Mouse (Mus musculus): ENCODE measurements around the gene Slc5a4b.

Gene Slc5a4b

DNA sequence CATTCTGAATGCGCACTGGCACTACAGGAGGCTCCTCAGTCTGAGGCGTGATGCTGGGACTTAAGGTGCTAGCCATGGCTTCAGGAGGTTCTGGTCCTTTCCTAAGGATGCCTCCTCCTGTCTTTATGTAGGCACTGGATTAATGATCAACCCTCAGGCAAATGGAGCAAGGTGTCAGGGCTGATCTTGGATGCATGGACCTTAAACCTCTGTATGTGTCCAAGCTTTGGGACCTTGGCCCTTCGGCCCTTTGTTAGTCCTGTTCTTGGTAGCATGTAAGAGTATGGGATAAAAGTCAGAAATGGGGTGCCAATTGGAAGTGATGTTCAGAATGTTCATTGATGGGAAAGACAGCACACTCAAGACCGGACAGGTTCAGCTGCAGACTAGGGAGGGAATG lies at the start of gene Slc5a4b:
TSS of gene Slc5a4b (minus strand) at position 101 of the 400 bp plus-strand sequence.
- Histone ChIP-seq H3K27me3 (ENCODE audit: insufficient read depth, low read length) (no peaks in the 10 kb centered on the region), H3K9me3 (ENCODE audit: low read length) (no peaks in the 10 kb centered on the region), H3K36me3 (ENCODE audit: insufficient read depth, low read length) (no peaks in the 10 kb centered on the region), H3K4me3 (replicated peaks; ENCODE audit: low read length) (no peak within 1 kb of the TSS), H3K4me1 (replicated peaks; ENCODE audit: low read depth, low read length) (0 out of 2 replicates have a peak, but pooled peaks cover 4% of the 10 kb centered on the region)
- TF ChIP-seq POU5F1 (IDR thresholded peaks at IDR 0.05; ENCODE audit: borderline replicate concordance, low read length) = no peak

DNA sequence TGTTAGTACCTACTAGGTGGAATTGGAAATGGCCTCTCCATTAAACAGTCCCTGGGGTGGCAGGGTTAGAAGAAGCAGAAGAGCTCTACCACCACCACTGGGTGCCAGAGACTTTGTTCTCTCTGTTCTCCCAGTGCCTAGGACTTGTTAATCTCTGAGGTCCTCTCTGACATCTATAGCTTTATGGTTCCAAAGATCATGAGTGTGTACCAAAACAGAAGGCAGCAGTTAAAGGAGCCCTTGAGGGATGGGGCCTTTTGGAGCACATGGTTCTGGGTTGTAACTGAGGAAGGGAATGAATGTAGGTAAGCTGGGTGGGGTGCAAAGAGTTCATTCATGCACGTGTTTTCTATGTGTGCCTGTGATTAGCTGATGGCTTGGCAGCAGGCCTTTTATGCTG lies 47.2 kb upstream of the Slc5a4b start:
- Histone ChIP-seq H3K36me3 (ENCODE audit: insufficient read depth, low read length) (no peaks in the 10 kb centered on the region), H3K4me3 (replicated peaks; ENCODE audit: low read length) (no peak overlapping the region), H3K27me3 (ENCODE audit: insufficient read depth, low read length) (no peaks in the 10 kb centered on the region), H3K4me1 (replicated peaks; ENCODE audit: low read depth, low read length) (peaks cover 6% of the 10 kb centered on the region; the same call in 1 of the 2 replicates), H3K9me3 (ENCODE audit: low read length) (no peaks in the 10 kb centered on the region)
- TF ChIP-seq POU5F1 (IDR thresholded peaks at IDR 0.05; ENCODE audit: borderline replicate concordance, low read length) = no peak
- TF ChIP-seq NANOG (IDR thresholded peaks at IDR 0.05; ENCODE audit: borderline replicate concordance, low read length) = no peak
- no peak for TF ChIP-seq CTCF (conservative IDR thresholded peaks at IDR 0.05; ENCODE audit: low read length)

DNA sequence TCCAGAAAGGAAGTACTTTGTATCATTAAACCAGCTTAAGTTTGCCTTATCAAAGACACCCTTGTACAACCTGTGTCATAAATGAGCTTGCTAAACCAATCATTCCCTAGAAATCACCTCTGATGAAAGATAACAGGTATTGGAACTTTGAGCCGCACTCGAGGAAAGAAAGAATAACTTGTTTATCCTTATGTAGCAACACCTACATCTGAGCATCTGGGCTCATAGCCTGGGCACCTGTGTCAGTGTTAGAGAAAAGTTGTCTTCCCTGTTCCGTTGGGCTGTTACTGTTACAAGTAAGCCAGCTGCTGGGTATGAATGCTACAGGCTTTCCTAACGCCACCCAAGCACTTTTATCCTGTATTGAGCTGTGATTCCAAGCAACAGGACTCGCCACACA lies 46.8 kb upstream of the Slc5a4b start:
- no peaks in the 10 kb centered on the region for H3K36me3 ChIP-seq (ENCODE audit: insufficient read depth, low read length)
- TF ChIP-seq CTCF (conservative IDR thresholded peaks at IDR 0.05; ENCODE audit: low read length) = no peak
- TF ChIP-seq NANOG (IDR thresholded peaks at IDR 0.05; ENCODE audit: borderline replicate concordance, low read length) = no peak
- no peak for TF ChIP-seq POU5F1 (IDR thresholded peaks at IDR 0.05; ENCODE audit: borderline replicate concordance, low read length)
- no peaks in the 10 kb centered on the region for H3K9me3 ChIP-seq (ENCODE audit: low read length)
- H3K27me3 ChIP-seq (ENCODE audit: insufficient read depth, low read length) = no peaks in the 10 kb centered on the region
- peaks cover 6% of the 10 kb centered on the region; the same call in 1 of the 2 replicates for H3K4me1 ChIP-seq (replicated peaks; ENCODE audit: low read depth, low read length)
- H3K4me3 ChIP-seq (replicated peaks; ENCODE audit: low read length) = no peak overlapping the region

DNA sequence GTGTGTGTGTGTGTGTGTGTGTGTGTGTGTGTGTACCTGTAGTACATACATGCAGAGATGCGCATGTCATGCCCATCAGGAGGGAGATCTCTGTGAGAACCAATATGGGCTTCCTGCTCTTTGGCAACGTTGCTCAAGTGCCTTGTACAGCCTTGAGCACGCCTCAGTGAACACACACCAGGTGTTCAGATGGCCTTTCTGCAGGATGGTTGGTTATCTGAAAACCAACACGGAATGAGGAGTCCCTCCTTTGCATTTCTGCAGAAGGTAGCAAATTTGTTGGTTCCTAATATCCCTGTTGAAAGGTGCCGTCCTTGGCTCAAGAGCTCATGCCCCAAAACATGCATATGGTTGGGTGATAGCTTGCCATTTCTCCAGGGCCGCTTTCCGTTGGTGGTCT lies 45.1 kb upstream of the Slc5a4b start:
- no peaks in the 10 kb centered on the region for H3K27me3 ChIP-seq (ENCODE audit: insufficient read depth, low read length)
- TF ChIP-seq CTCF (conservative IDR thresholded peaks at IDR 0.05; ENCODE audit: low read length) (no peak), NANOG (IDR thresholded peaks at IDR 0.05; ENCODE audit: borderline replicate concordance, low read length) (no peak), POU5F1 (IDR thresholded peaks at IDR 0.05; ENCODE audit: borderline replicate concordance, low read length) (no peak)
- H3K9me3 ChIP-seq (ENCODE audit: low read length) = no peaks in the 10 kb centered on the region
- no peaks in the 10 kb centered on the region for H3K36me3 ChIP-seq (ENCODE audit: insufficient read depth, low read length)
- no peaks in the 10 kb centered on the region for H3K4me1 ChIP-seq (replicated peaks; ENCODE audit: low read depth, low read length)
- H3K4me3 ChIP-seq (replicated peaks; ENCODE audit: low read length) = no peak overlapping the region

DNA sequence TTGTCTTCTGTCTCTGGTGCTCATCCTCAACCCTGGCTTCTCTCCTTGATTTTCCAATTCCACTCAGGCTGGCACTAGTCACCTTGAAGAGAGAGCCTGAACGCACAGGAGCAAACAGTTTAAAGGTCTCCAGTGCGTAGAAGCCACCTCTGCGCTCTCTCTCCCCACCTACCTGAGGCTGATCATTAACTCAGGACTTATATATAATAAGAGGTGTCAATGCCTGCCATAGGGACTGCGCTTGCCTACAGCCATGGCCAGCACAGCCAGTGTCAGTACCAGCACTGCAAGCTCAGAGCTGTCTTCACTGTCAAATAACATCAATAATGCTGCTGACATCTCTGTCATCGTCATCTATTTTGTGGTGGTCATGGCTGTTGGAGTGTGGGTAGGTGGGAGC lies 36.5 kb upstream of the Slc5a4b start, which contains the start of gene Slc5a4a:
TSS of gene Slc5a4a (plus strand) at position 174 of the 400 bp plus-strand sequence.
- Histone ChIP-seq H3K9me3 (ENCODE audit: low read length) (no peaks in the 10 kb centered on the region), H3K4me3 (replicated peaks; ENCODE audit: low read length) (no peak within 1 kb of the TSS), H3K4me1 (replicated peaks; ENCODE audit: low read depth, low read length) (peaks cover 8% of the 10 kb centered on the region), H3K27me3 (ENCODE audit: insufficient read depth, low read length) (peaks cover 2% of the 10 kb centered on the region; the same call in 1 of the 2 replicates), H3K36me3 (ENCODE audit: insufficient read depth, low read length) (no peaks in the 10 kb centered on the region)
- TF ChIP-seq POU5F1 (IDR thresholded peaks at IDR 0.05; ENCODE audit: borderline replicate concordance, low read length) (no peak), CTCF (conservative IDR thresholded peaks at IDR 0.05; ENCODE audit: low read length) (no peak), NANOG (IDR thresholded peaks at IDR 0.05; ENCODE audit: borderline replicate concordance, low read length) (no peak)

DNA sequence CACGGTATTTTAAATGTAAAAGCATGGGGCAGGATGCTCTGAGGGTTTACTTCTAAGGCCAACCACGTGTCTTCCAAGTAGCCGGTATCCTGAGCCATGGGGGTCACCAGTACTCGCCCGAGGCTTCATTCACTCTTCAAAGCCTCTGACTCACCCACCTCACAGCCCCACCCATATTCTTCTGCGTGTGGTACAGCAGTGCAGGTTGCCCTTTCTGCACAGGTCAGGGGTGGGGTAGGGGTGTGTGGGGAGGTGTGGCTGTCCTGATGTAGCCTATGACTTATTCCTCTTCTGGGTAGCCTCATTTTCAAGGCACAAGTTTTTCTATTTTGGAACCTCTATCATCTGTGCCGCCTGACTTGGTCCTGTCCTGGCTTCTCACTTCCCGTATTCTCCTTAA lies 36.1 kb upstream of the Slc5a4b start:
- Histone ChIP-seq H3K4me1 (replicated peaks; ENCODE audit: low read depth, low read length) (peaks cover 8% of the 10 kb centered on the region), H3K27me3 (ENCODE audit: insufficient read depth, low read length) (peaks cover 2% of the 10 kb centered on the region; the same call in 1 of the 2 replicates), H3K4me3 (replicated peaks; ENCODE audit: low read length) (no peak overlapping the region), H3K9me3 (ENCODE audit: low read length) (no peaks in the 10 kb centered on the region), H3K36me3 (ENCODE audit: insufficient read depth, low read length) (no peaks in the 10 kb centered on the region)
- TF ChIP-seq CTCF (conservative IDR thresholded peaks at IDR 0.05; ENCODE audit: low read length) (no peak), NANOG (IDR thresholded peaks at IDR 0.05; ENCODE audit: borderline replicate concordance, low read length) (no peak), POU5F1 (IDR thresholded peaks at IDR 0.05; ENCODE audit: borderline replicate concordance, low read length) (no peak)

DNA sequence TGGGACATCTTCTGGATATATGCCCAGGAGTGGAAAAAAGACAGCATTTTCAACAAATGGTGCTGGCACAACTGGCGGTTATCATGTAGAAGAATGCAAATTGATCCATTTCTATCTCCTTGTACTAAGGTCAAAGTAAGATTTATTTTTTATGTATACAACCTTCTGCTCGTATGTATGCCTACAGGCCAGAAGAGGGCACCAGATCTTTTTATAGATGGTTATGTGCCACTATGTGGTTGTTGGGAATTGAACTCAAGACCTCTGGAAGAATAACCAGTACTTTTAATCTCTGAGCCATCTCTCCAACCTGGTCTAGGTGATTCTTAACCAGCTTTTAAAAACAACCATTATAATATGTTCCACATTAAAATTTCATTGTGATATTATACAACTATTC lies 25.6 kb upstream of the Slc5a4b start:
- Histone ChIP-seq H3K4me1 (replicated peaks; ENCODE audit: low read depth, low read length) (no peaks in the 10 kb centered on the region), H3K4me3 (replicated peaks; ENCODE audit: low read length) (no peak overlapping the region), H3K9me3 (ENCODE audit: low read length) (no peaks in the 10 kb centered on the region), H3K36me3 (ENCODE audit: insufficient read depth, low read length) (no peaks in the 10 kb centered on the region), H3K27me3 (ENCODE audit: insufficient read depth, low read length) (no peaks in the 10 kb centered on the region)
- TF ChIP-seq POU5F1 (IDR thresholded peaks at IDR 0.05; ENCODE audit: borderline replicate concordance, low read length) (no peak), CTCF (conservative IDR thresholded peaks at IDR 0.05; ENCODE audit: low read length) (no peak), NANOG (IDR thresholded peaks at IDR 0.05; ENCODE audit: borderline replicate concordance, low read length) (no peak)

DNA sequence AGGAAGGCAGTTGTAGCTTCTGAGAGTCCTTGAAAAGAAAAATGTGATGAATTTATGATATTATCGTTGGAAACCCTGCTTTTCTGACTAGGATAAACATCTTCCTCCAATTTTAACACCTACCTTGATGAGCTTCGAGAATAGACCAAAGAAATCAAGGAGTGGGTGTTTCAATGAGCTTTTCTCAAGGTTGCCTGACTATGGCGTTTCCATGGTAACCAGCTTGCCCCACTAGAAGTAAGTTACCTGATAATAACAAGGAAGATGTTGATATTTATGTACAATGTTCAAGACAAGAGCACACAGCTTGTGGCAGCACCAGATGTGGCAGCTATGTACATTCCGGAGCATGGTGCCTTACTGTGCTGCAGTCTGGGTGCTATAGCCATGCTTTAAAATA lies 21.7 kb upstream of the Slc5a4b start:
- Histone ChIP-seq H3K4me3 (replicated peaks; ENCODE audit: low read length) (no peak overlapping the region), H3K9me3 (ENCODE audit: low read length) (no peaks in the 10 kb centered on the region), H3K4me1 (replicated peaks; ENCODE audit: low read depth, low read length) (no peaks in the 10 kb centered on the region), H3K27me3 (ENCODE audit: insufficient read depth, low read length) (no peaks in the 10 kb centered on the region), H3K36me3 (ENCODE audit: insufficient read depth, low read length) (no peaks in the 10 kb centered on the region)
- no peak for TF ChIP-seq CTCF (conservative IDR thresholded peaks at IDR 0.05; ENCODE audit: low read length)

DNA sequence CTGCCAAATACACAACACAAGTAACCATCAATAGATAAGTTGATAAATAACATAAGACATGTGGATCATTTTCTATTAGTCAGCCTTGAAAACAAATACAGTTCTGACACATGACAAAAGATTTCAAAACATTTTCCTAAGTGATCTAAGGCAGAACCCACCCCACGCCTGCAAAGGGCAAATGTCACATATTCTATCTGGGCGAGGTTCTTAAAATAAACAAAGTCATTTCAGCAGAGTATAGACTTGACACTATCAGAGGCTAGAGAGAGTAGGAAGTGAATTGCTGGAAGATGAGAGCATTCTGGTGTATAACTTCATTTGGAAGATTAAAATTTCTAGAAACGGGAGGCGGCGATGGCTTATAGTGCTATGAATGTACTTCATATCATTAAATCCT lies 10.7 kb upstream of the Slc5a4b start:
- TF ChIP-seq NANOG (IDR thresholded peaks at IDR 0.05; ENCODE audit: borderline replicate concordance, low read length) = no peak
- TF ChIP-seq POU5F1 (IDR thresholded peaks at IDR 0.05; ENCODE audit: borderline replicate concordance, low read length) = no peak
- no peak for TF ChIP-seq CTCF (conservative IDR thresholded peaks at IDR 0.05; ENCODE audit: low read length)
- peaks cover 22% of the 10 kb centered on the region for H3K4me1 ChIP-seq (replicated peaks; ENCODE audit: low read depth, low read length)
- no peaks in the 10 kb centered on the region for H3K36me3 ChIP-seq (ENCODE audit: insufficient read depth, low read length)
- no peak overlapping the region for H3K4me3 ChIP-seq (replicated peaks; ENCODE audit: low read length)
- no peaks in the 10 kb centered on the region for H3K9me3 ChIP-seq (ENCODE audit: low read length)
- peaks cover 2% of the 10 kb centered on the region; the same call in 1 of the 2 replicates for H3K27me3 ChIP-seq (ENCODE audit: insufficient read depth, low read length)

Data from E14TG2a.4 (cell line).